Mouse (Mus musculus): Measurements from ENCODE around the gene Uqcr11.

- no peak for TF ChIP-seq CTCF (IDR thresholded peaks at IDR 0.05; ENCODE audit: low read depth)
- no peak for TF ChIP-seq EP300 (optimal IDR thresholded peaks at IDR 0.05)
Observed at GRCm38 (mm10) chr10:80421651-80422472, 15.2 kb upstream of the Uqcr11 start.
